Mouse (Mus musculus) kidney, adult 11 months (tissue): Measurements from ENCODE around the gene Magea6.
"Not testable (repeated sequence)": the region's sequence is repeated elsewhere in the genome, so short reads cannot be mapped to it uniquely, and the experiment has no call there.

ENCODE experiments used
- DNase-seq: peaks from one replicate; pipeline ENCODE4 v3.0.0; 2022

Gene Magea6

DNA sequence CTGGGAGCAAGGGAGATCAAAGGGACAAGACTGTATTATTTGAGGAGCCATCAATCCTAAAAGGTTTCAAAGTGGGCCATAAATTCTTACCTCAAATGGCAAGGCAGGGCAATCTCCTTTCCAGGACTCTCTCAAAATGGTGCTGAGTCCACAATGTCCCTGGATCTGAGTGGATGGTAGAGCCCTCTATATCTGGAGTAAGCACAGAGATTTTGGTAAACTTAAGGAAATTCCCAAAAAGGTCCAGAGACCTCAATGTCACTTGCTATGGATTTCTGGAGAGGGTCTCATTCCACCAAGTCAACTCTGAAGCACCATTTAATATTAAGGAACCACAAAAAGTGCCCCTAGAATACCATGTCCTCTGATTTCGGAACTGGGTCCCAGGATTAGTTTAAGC lies at the start of gene Magea6:
TSS of gene Magea6 (minus strand) at position 101 of the 400 bp plus-strand sequence.
- not testable (repeated sequence) for DNase-seq

DNA sequence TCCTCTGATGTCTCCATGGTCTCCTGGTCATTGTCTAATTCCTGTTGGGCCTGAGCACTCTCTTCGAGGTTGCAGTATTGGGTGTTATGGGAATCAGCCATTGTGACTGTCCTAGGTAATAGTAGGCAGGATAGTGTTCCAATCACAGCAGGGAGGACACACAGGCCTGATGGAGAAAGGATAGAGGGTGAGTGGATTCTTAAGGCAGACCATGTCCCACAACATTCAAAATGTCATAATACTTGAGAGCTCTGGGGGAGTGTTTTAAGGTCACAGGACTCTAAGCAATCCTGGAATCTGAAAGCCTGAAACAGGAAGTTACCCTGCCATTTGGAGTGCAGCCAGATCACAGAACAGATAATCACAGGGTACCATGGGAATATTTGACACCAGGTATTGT lies 13.6 kb upstream of the Magea6 start, which contains the start of gene Magea3:
TSS of gene Magea3 (minus strand) at position 101 of the 400 bp plus-strand sequence.
- not testable (repeated sequence) for DNase-seq

DNA sequence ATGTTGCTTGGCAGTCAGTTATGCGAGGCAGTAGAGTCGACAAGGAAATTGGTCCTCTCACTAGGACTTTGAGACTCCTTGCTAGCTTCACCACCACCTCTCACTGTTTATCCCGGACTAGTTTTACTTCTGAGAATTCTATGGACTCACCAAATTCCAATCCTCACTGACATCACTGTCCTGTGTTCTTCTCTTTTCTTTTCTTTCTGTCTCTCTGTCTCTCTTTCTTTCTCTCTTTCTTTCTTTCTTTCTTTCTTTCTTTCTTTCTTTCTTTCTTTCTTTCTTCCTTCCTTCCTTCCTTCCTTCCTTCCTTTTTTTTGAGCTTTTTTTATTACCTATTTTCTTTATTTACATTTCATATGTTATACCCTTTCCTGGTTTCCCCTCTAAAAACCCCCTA lies 45.6 kb downstream of the Magea6 start, which contains the start of gene Cldn34b1:
TSS of gene Cldn34b1 (minus strand) at position 101 of the 400 bp plus-strand sequence.
- not testable (repeated sequence) for DNase-seq
